Mouse (Mus musculus) left cerebral cortex, adult 11 months (tissue): ENCODE results near the gene Gm10999.
"Not testable (repeated sequence)": the region's sequence is repeated elsewhere in the genome, so short reads cannot be mapped to it uniquely, and the experiment has no call there.

Experiments
- DNase-seq: peaks from one replicate; pipeline ENCODE4 v3.0.0; 2022; ENCODE audit warnings: low spot score

The Gm10999 gene

DNA sequence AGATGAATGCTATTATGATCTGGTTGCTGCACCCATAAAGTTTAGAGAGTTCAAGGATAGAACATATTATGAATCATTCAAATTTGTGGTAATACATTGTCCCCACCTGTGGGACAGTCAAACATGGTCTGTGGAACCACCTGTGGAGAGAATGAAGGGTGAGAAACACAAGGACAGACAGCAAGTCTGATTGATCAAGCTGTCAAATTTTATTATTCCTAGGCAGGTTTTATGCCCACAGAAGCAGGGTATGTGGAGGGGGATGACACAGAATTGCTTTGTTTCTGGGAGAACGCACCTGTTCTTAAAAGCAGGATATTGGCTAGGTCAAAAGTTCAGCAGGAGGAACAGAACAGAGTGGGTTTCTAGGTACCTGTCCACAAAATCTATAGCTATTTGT, at the start of gene Gm10999:
Gm10999 (minus strand) TSS at position 101 of the 400 bp plus-strand sequence.
- no peak for DNase-seq

DNA sequence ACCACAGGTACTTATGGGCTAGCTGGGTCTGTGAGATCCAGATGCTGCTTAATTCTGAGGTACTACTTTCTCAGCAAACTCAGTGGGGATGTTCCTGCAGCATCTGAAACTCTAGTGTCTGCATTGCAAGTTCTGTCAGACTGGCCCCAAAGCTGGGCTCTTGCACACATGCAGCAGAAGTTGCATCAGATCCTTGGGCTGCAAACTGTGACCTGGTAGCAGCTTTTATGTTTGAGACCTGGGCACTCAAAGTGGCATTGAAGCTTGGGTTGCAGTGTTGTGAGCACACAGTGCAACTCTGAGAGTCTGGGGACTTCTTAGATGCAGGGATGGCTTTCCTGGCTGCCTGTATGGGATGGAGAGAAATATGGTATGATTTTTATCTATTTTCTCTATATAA, 2.0 kb upstream of the Gm10999 start:
- DNase-seq = no peak

- DNase-seq = not testable (repeated sequence)
Measured at GRCm38 (mm10) chr8:129115761-129116160, 15.7 kb downstream of the Gm10999 start.
